Mouse (Mus musculus) ES-E14 (cell line): ENCODE measurements around the gene Mrpl58. TPM values are rescaled to one million over a fixed set of nuclear protein-coding genes. Genes with fewer than 3 reads are reported as not detected.

Experiments
- DNase-seq: peaks from one replicate; pipeline ENCODE4 v3.0.0-alpha.2; 2013; ENCODE audit warnings: low read depth, low spot score
- H3K27ac ChIP-seq: 2 replicates; pipeline ENCODE4 v1.5.1; 2012; ENCODE audit warnings: low read depth, mild to moderate bottlenecking, low read length, moderate library complexity, mixed read lengths; ENCODE audit not compliant: poor library complexity, insufficient read depth, severe bottlenecking
- H3K36me3 ChIP-seq: 2 replicates; pipeline ENCODE4 v1.6.1; 2012; ENCODE audit warnings: mild to moderate bottlenecking, low read length, moderate library complexity, mixed read lengths; ENCODE audit not compliant: control insufficient read depth, poor library complexity, insufficient read depth, severe bottlenecking
- H3K4me1 ChIP-seq, 2 experiments: fragments of 150-350 bp in 1 of 2; sonication (generic) in 1 of 2; 2 replicates each; pipeline ENCODE4 v1.6.1; 2012; ENCODE audit warnings: low read length in 2 of 2, mild to moderate bottlenecking in 1 of 2, mixed read lengths in 1 of 2; ENCODE audit not compliant: control insufficient read depth in 2 of 2, insufficient read depth in 2 of 2, poor library complexity in 1 of 2
- H3K4me3 ChIP-seq, 2 experiments: fragments of 150-350 bp in 1 of 2; sonication (generic) in 1 of 2; 2 replicates each; pipeline ENCODE4 v1.5.1; 2012; ENCODE audit warnings: low read length in 2 of 2, low read depth in 1 of 2, mild to moderate bottlenecking in 1 of 2, mixed read lengths in 1 of 2; ENCODE audit not compliant: insufficient read depth in 1 of 2, poor library complexity in 1 of 2, severe bottlenecking in 1 of 2
- H3K9ac ChIP-seq: 2 replicates; pipeline ENCODE4 v1.6.1; 2012; ENCODE audit warnings: low read depth, mild to moderate bottlenecking, low read length, mixed read lengths; ENCODE audit not compliant: poor library complexity, insufficient read depth, severe bottlenecking
- H3K9me3 ChIP-seq: fragments of 150-350 bp; sonication (generic); 2 replicates; pipeline ENCODE4 v1.6.1; 2012; ENCODE audit warnings: low read depth, mild to moderate bottlenecking, low read length; ENCODE audit not compliant: control insufficient read depth, insufficient read depth
- CHD2 ChIP-seq: IDR thresholded peaks from 2 replicates; pipeline ENCODE4 v1.6.1; 2014; ENCODE audit warnings: mild to moderate bottlenecking, low read depth, low read length, inconsistent platforms
- HCFC1 ChIP-seq: IDR thresholded peaks from 2 replicates; pipeline ENCODE4 v1.6.1; 2012; ENCODE audit warnings: low read length, inconsistent platforms, borderline replicate concordance; ENCODE audit not compliant: insufficient read depth
- MAFK ChIP-seq: IDR thresholded peaks from 2 replicates; pipeline ENCODE4 v1.6.1; 2014; ENCODE audit warnings: mild to moderate bottlenecking, low read depth, low read length, inconsistent platforms; ENCODE audit not compliant: insufficient read depth
- ZC3H11A ChIP-seq: IDR thresholded peaks from 2 replicates; pipeline ENCODE4 v1.6.1; 2012; ENCODE audit warnings: low read depth, mild to moderate bottlenecking, inconsistent platforms, low read length, borderline replicate concordance
- ZNF384 ChIP-seq: IDR thresholded peaks from 2 replicates; pipeline ENCODE4 v1.6.1; 2012; ENCODE audit warnings: low read depth, low read length, inconsistent platforms
- in situ Hi-C, 2 experiments: fragments of 600-800 bp; cut with MboI; formaldehyde crosslinking; loops; one replicate each; pipeline ENCODE4 v1.15.1; 2025; ENCODE audit warnings: low sequenced_read_pairs in 2 of 2, inconsistent platforms in 1 of 2; ENCODE audit not compliant: unreplicated experiment in 2 of 2
- total RNA-seq: library from RNA; depleted of rRNA; stranded (reverse); fragments of 300-350 nt; gene quantifications from 2 replicates; pipeline ENCODE4 v1.2.3, GENCODE M21; 2012

Gene Mrpl58
- total RNA-seq, 1 experiment, result 89.3 TPM

DNA sequence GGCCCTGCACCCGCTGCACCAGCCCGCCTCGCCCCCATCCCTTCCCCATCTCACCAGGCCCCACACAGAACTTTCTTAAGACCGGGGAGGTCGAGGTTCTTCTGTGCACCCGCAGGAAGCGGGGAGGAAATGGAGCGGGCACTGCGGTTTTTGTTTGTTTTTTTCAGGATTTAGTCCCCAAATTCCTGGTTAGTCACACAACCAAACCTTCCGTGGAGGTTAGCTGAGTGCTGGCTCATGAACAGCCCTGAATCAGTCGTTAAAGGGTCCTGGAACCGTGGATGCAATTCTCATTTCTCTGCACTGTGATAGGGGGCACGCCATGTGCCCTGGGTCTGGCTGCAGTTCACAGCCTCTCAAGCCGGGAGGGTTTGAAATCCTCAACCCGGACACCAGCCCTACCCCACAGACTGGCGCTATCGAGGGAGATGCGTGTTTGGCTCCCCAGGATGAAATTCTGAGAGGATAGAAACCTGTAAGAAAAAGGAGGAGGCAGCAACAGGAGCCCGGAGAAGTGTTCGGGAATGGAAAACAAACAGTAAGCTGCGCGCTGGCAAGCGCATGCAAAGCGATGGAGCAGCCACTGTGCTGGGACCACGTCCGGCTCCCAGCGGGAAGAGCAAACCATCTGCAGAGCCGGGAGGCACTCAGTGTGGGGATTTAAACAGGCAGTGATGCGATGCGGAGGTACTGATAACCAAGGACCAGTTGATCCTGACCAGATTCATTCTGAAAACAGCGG is 32.2 kb downstream of the Mrpl58 start:
- in situ Hi-C loops, result no loop called here
- no peak for DNase-seq
- no peak overlapping the region for H3K27ac ChIP-seq
- H3K4me1 ChIP-seq, result peaks cover 2 to 3% of the 10 kb centered on the region in 2 experiments; a peak in 1 of 4 replicates
- peak overlapping the region; percentile 67 for H3K9ac ChIP-seq
- peak overlapping the region; percentile 20 to 47 for H3K4me3 ChIP-seq
- peaks cover 7% of the 10 kb centered on the region; the same call in 1 of the 2 replicates for H3K36me3 ChIP-seq
- TF ChIP-seq MAFK, result no peak
- TF ChIP-seq CHD2, result no peak
- no peak for TF ChIP-seq HCFC1
- no peak for TF ChIP-seq ZNF384
- TF ChIP-seq ZC3H11A, result no peak
- no peaks in the 10 kb centered on the region for H3K9me3 ChIP-seq

DNA sequence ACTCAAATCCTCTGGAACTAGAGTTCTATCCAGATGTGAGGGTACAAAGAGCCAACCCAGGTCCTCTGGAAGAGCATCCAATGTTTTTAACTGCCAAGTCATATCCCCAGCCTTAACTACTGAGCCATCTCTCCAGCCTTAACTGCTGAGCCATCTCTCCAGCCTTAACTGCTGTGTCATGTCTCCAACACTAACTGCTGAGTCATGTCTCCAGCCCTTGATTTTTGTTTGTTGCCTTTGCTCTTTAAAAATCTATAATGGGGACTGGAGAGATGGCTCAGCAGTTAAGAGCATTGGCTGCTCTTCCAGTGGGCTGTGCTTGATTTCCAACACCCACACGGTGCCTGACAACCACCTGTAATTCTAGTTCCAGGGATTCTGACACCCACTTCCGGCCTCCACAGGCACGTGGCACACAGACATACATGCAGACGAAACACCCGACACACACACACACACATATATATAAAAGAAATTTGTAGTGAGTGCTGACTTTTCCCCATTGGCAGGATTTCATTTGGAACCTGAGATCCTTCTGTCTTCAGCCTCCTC is 34.1 kb downstream of the Mrpl58 start:
- no peak overlapping the region for H3K9ac ChIP-seq
- H3K27ac ChIP-seq, result no peak overlapping the region
- in situ Hi-C loops, result no loop called here
- H3K9me3 ChIP-seq, result no peaks in the 10 kb centered on the region
- H3K36me3 ChIP-seq, result no peaks in the 10 kb centered on the region
- peaks cover 2 to 3% of the 10 kb centered on the region in 2 experiments; a peak in 1 of 4 replicates for H3K4me1 ChIP-seq
- no peak for TF ChIP-seq ZC3H11A
- peak; percentile 90 for TF ChIP-seq MAFK
- no peak for TF ChIP-seq HCFC1
- TF ChIP-seq CHD2, result no peak
- TF ChIP-seq ZNF384, result no peak
- DNase-seq, result no peak
- H3K4me3 ChIP-seq, result no peak overlapping the region

DNA sequence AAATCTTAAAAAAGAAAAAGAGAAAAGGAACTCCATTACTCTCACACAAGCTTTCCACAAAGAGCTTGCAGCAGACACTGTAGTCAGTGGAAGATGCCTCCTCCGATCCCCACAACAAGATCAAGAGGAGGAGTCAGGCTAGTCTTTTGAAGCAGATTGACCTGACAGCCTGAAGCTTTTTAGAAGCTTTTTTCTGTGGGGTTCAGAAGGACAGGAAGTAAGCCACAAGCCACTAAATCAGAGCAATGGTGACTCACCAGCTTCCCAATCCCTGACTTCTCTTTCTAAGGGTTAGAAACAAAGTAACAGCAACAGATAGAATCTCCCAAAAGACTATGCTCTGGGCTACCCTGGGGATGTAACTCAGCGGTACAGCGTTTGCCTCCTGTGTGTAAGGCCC is 35.8 kb downstream of the Mrpl58 start:
- H3K4me3 ChIP-seq, result no peak overlapping the region
- TF ChIP-seq CHD2, result no peak
- TF ChIP-seq HCFC1, result no peak
- no peak for TF ChIP-seq MAFK
- no peak overlapping the region for H3K9ac ChIP-seq
- H3K9me3 ChIP-seq, result no peaks in the 10 kb centered on the region
- no peak overlapping the region for H3K27ac ChIP-seq
- no peaks in the 10 kb centered on the region for H3K36me3 ChIP-seq
- in situ Hi-C loops, result no loop called here
- no peak for DNase-seq
- peaks cover 2 to 3% of the 10 kb centered on the region in 2 experiments; a peak in 1 of 4 replicates for H3K4me1 ChIP-seq

DNA sequence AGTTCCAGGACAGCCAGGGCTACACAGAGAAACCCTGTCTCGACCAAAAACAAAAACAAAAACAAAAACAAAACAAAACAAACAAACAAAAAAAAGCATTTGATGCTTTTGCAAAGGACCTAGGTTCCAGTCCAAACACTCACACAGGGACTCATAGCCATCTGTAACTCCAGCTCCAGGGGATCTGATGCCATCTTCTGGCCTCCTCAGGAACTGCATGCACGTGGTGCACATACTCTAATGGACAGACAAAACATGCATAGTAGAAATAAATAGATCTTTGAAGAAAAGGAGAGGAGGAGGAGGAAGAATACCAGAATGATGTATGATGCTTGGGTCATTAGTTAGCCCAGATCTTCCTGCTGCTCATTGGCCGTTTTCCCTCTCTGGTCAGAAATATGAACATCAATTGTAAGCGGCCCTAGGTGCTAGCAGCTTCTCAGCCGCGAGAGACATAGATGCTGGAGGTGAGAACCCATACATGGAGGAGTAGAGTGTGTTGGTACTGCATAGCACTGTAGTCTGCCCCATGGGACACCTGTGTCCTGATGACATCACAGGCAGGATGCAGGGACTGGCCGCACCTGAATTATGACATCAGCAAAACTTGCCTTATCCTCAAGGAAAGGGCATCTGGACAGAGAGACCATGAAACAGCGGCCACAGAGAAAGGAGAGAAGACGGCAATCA is 36.5 kb downstream of the Mrpl58 start, which contains the start of gene Trim80:
Trim80 (plus strand) TSS at position 640 of the 690 bp plus-strand sequence.
- Histone ChIP-seq H3K4me3 (peak within 1 kb of the TSS; percentile 9 to 30; a peak in 3 of 4 replicates), H3K36me3 (no peaks in the 10 kb centered on the region), H3K27ac (no peak within 1 kb of the TSS), H3K4me1 (peaks cover 2 to 3% of the 10 kb centered on the region in 2 experiments; a peak in 1 of 4 replicates), H3K9me3 (no peaks in the 10 kb centered on the region), H3K9ac (no peak within 1 kb of the TSS)
- TF ChIP-seq MAFK (no peak), CHD2 (no peak), ZC3H11A (0 out of 2 replicates have a peak, but pooled peaks have one; percentile 13)
- in situ Hi-C loops, result no loop called here
- DNase-seq, result no peak
